Mouse (Mus musculus): ENCODE measurements around the gene Mypn. TPM values are rescaled to one million over a fixed set of nuclear protein-coding genes. Genes with fewer than 3 reads are reported as not detected.
A peak's percentile ranks its signal among the peaks of the same experiment; 100 is the strongest.

Mypn gene
- polyA plus RNA-seq, 1 experiment, result 2.5 TPM

GRCm38 (mm10) chr10:63179524-63179923, 24.2 kb downstream of the Mypn start:
- TF ChIP-seq CTCF (IDR thresholded peaks at IDR 0.05; ENCODE audit: extremely low read depth, insufficient read depth, low read length) (no peak), POLR2A (IDR thresholded peaks at IDR 0.05; ENCODE audit: extremely low read depth, insufficient read depth, low read length) (no peak)
- Histone ChIP-seq H3K27ac (ENCODE audit: insufficient read depth, low read length) (no peak overlapping the region), H3K4me1 (ENCODE audit: control insufficient read depth, insufficient read depth, low read length) (no peaks in the 10 kb centered on the region), H3K4me3 (ENCODE audit: insufficient read depth, low read length) (no peak overlapping the region)

- no peak overlapping the region for H3K4me3 ChIP-seq (ENCODE audit: insufficient read depth, low read length)
- H3K27ac ChIP-seq (ENCODE audit: insufficient read depth, low read length), result no peak overlapping the region
- H3K4me1 ChIP-seq (ENCODE audit: control insufficient read depth, insufficient read depth, low read length), result no peaks in the 10 kb centered on the region
- TF ChIP-seq CTCF (IDR thresholded peaks at IDR 0.05; ENCODE audit: extremely low read depth, insufficient read depth, low read length) (no peak), POLR2A (IDR thresholded peaks at IDR 0.05; ENCODE audit: extremely low read depth, insufficient read depth, low read length) (no peak)
These were observed 25.4 kb downstream of the Mypn start for GRCm38 (mm10) chr10:63178318-63178717.

GRCm38 (mm10) chr10:63177286-63178140, 26.2 kb downstream of the Mypn start:
- no peak for TF ChIP-seq POLR2A (IDR thresholded peaks at IDR 0.05; ENCODE audit: extremely low read depth, insufficient read depth, low read length)
- TF ChIP-seq CTCF (IDR thresholded peaks at IDR 0.05; ENCODE audit: extremely low read depth, insufficient read depth, low read length), result no peak
- Histone ChIP-seq H3K27ac (ENCODE audit: insufficient read depth, low read length) (no peak overlapping the region), H3K4me1 (ENCODE audit: control insufficient read depth, insufficient read depth, low read length) (no peaks in the 10 kb centered on the region), H3K4me3 (ENCODE audit: insufficient read depth, low read length) (0 out of 2 replicates have a peak overlapping the region, but pooled peaks have one; percentile 1)

GRCm38 (mm10) chr10:63176471-63176931, 27.3 kb downstream of the Mypn start:
- Histone ChIP-seq H3K4me1 (ENCODE audit: control insufficient read depth, insufficient read depth, low read length) (no peaks in the 10 kb centered on the region), H3K27ac (ENCODE audit: insufficient read depth, low read length) (no peak overlapping the region; the same call in 1 of the 2 replicates), H3K4me3 (ENCODE audit: insufficient read depth, low read length) (no peak overlapping the region)
- TF ChIP-seq POLR2A (IDR thresholded peaks at IDR 0.05; ENCODE audit: extremely low read depth, insufficient read depth, low read length) (no peak), CTCF (IDR thresholded peaks at IDR 0.05; ENCODE audit: extremely low read depth, insufficient read depth, low read length) (no peak)

GRCm38 (mm10) chr10:63172089-63172488, 31.7 kb downstream of the Mypn start:
- H3K27ac ChIP-seq (ENCODE audit: insufficient read depth, low read length), result no peak overlapping the region
- no peak overlapping the region for H3K4me3 ChIP-seq (ENCODE audit: insufficient read depth, low read length)
- no peak for TF ChIP-seq CTCF (IDR thresholded peaks at IDR 0.05; ENCODE audit: extremely low read depth, insufficient read depth, low read length)
- TF ChIP-seq POLR2A (IDR thresholded peaks at IDR 0.05; ENCODE audit: extremely low read depth, insufficient read depth, low read length), result no peak
- H3K4me1 ChIP-seq (ENCODE audit: control insufficient read depth, insufficient read depth, low read length), result no peaks in the 10 kb centered on the region

- Histone ChIP-seq H3K27ac (ENCODE audit: insufficient read depth, low read length) (no peak overlapping the region), H3K4me3 (ENCODE audit: insufficient read depth, low read length) (no peak overlapping the region), H3K4me1 (ENCODE audit: control insufficient read depth, insufficient read depth, low read length) (no peaks in the 10 kb centered on the region)
- no peak for TF ChIP-seq CTCF (IDR thresholded peaks at IDR 0.05; ENCODE audit: extremely low read depth, insufficient read depth, low read length)
- TF ChIP-seq POLR2A (IDR thresholded peaks at IDR 0.05; ENCODE audit: extremely low read depth, insufficient read depth, low read length), result no peak
These were observed 34.2 kb downstream of the Mypn start for GRCm38 (mm10) chr10:63169503-63169902.

- no peak for TF ChIP-seq CTCF (IDR thresholded peaks at IDR 0.05; ENCODE audit: extremely low read depth, insufficient read depth, low read length)
- TF ChIP-seq POLR2A (IDR thresholded peaks at IDR 0.05; ENCODE audit: extremely low read depth, insufficient read depth, low read length), result no peak
- H3K27ac ChIP-seq (ENCODE audit: insufficient read depth, low read length), result no peak overlapping the region
- H3K4me3 ChIP-seq (ENCODE audit: insufficient read depth, low read length), result no peak overlapping the region
- H3K4me1 ChIP-seq (ENCODE audit: control insufficient read depth, insufficient read depth, low read length), result no peaks in the 10 kb centered on the region
These were observed 35.6 kb downstream of the Mypn start for GRCm38 (mm10) chr10:63168124-63168523.

GRCm38 (mm10) chr10:63167241-63167995, 36.3 kb downstream of the Mypn start:
- Histone ChIP-seq H3K4me1 (ENCODE audit: control insufficient read depth, insufficient read depth, low read length) (no peaks in the 10 kb centered on the region), H3K27ac (ENCODE audit: insufficient read depth, low read length) (no peak overlapping the region), H3K4me3 (ENCODE audit: insufficient read depth, low read length) (no peak overlapping the region)
- no peak for TF ChIP-seq CTCF (IDR thresholded peaks at IDR 0.05; ENCODE audit: extremely low read depth, insufficient read depth, low read length)
- no peak for TF ChIP-seq POLR2A (IDR thresholded peaks at IDR 0.05; ENCODE audit: extremely low read depth, insufficient read depth, low read length)

GRCm38 (mm10) chr10:63165752-63166412, 37.9 kb downstream of the Mypn start:
- Histone ChIP-seq H3K4me3 (ENCODE audit: insufficient read depth, low read length) (no peak overlapping the region), H3K4me1 (ENCODE audit: control insufficient read depth, insufficient read depth, low read length) (no peaks in the 10 kb centered on the region), H3K27ac (ENCODE audit: insufficient read depth, low read length) (no peak overlapping the region)
- TF ChIP-seq POLR2A (IDR thresholded peaks at IDR 0.05; ENCODE audit: extremely low read depth, insufficient read depth, low read length) (no peak), CTCF (IDR thresholded peaks at IDR 0.05; ENCODE audit: extremely low read depth, insufficient read depth, low read length) (no peak)

Measured in cortical plate, adult 2 months (tissue).